Mouse (Mus musculus) layer of hippocampus, adult 6 months (tissue): ENCODE data around the gene Rps2. TPM values are rescaled to one million over a fixed set of nuclear protein-coding genes. Genes with fewer than 3 reads are reported as not detected.

Source experiments
- long read RNA-seq, 2 experiments: library from polyadenylated mRNA; unstranded; transcript quantifications; one replicate each; pipeline ENCODE4 v2.0.0; 2019 to 2020
- polyA plus RNA-seq: library from polyadenylated mRNA; unstranded; fragments of <200 nt; fragmentation: Nextera tagmentation; gene quantifications from 2 replicates; pipeline ENCODE4 v1.2.3, GENCODE M21; 2021

The Rps2 gene
- polyA plus RNA-seq: 1,412 and 1,765 TPM in 2 replicates
- long read RNA-seq, experiment 1, transcript Rps2-201 (5 exons, 1,094 nt): minor isoform, 279 of 1,316 reads
- long read RNA-seq, experiment 1, transcript Rps2-208 (6 exons, 998 nt): major isoform, 1,014 of 1,316 reads
- long read RNA-seq, experiment 1, transcript Rps2-203 (3 exons, 637 nt): minor isoform, 5 of 1,316 reads
- long read RNA-seq, experiment 1, partial matches to known transcripts: 10 of 1,316 reads
- long read RNA-seq, experiment 1, other reads (novel, unspliced or antisense): 8 of 1,316 reads
- long read RNA-seq, experiment 2, transcript Rps2-208 (6 exons, 998 nt): major isoform, 215 of 257 reads
- long read RNA-seq, experiment 2, transcript Rps2-201 (5 exons, 1,094 nt): minor isoform, 31 of 257 reads
- long read RNA-seq, experiment 2, partial matches to known transcripts: 4 of 257 reads
- long read RNA-seq, experiment 2, other reads (novel, unspliced or antisense): 7 of 257 reads

GRCm38 (mm10) chr17:24717943-24718342 lies at the start of gene Rps2, which contains the start of gene Rnf151:
Rps2 (plus strand) TSS chr17:24718116.
Rnf151 (minus strand) TSS chr17:24718063.

GRCm38 (mm10) chr17:24669545-24670245 lies 48.2 kb upstream of the Rps2 start, which contains the start of gene Zfp598:
Zfp598 (plus strand) TSS chr17:24669687.

DNA sequence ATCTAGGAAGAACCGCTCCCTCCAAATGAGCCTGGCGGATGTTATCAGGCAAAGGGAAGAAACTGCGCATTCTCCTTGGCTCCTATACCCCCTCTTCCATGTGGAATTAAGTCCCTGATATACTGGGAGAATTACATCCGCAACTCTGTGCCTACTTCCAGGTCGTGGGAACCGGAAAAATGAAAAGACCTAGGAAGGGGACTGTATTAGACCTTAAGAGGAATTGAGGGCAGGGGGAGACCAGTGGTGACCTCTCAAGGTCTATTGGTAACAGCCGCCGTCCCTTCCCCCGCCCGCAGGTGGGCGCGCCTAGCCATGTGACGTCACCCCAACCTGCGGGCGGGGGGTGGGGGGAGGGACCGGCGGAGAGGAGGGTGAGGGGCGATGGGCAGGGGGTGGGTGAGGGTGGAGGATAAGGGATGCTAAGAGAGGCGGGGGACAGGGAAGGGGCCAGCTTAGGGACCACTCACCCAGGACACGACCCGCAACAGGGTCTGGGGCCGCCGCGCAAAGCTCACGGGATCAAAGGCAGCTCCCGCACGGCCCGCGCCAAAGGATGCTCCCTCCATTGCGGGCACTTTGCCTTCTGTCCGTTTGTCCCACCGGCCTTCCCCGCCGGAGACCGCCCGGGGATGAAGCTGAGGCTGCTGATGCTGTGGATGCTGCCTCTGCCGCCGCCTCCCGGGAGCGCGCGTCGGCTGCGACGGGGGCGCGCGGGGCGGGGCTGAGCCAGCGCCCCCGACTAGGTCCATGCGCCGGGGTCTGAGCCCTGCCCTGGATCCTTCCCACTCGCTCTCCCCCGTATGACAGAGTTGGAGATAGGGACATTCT lies 28.4 kb upstream of the Rps2 start, which contains the start of gene Syngr3:
TSS of gene Syngr3 (minus strand) at position 705 of the 831 bp plus-strand sequence.

GRCm38 (mm10) chr17:24696011-24696697 lies 21.8 kb upstream of the Rps2 start, which contains the start of the genes Gfer and Noxo1:
Gfer (minus strand) TSS chr17:24696156.
Noxo1 (plus strand) TSS chr17:24696234.

DNA sequence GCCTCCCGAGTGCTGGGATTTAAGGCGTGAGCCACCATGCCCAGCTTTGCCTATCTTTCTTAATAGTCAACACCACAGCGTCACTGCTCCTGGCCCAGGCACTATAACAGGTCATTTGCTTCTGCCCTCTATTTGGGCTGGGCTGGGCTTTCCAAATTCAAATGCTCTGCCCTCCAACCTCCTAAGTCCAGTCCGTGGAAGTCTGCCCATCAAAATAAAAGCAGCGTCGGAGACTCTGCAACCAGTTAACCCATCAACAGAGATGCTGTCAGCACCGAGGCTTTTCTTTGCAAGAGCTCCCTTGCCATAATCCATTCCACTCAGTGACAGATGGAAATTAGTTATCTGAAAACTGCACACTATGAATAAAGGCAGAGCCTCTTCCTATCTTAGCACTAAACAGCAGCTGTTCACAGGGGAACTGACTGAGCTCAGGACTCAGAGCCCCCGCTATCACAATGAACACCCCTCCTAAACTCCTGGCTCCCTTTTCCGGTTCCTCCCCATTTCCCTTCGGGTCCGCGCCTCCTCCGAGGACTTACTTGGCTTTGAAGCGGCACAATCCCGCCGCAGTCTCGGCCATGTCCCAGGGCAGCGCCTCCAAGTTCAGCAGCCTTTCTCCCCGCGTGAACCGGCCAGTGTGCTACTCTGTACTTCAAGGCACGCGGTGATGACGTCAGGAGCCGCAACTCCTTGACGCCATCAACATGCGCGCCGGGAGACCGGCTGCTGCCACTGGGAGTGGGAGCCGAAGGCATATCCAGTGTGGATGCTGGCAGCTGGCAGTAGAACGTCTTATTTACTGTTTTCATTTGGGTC lies 10.7 kb upstream of the Rps2 start, which contains the start of gene Tbl3:
TSS of gene Tbl3 (minus strand) at position 679 of the 819 bp plus-strand sequence.

DNA sequence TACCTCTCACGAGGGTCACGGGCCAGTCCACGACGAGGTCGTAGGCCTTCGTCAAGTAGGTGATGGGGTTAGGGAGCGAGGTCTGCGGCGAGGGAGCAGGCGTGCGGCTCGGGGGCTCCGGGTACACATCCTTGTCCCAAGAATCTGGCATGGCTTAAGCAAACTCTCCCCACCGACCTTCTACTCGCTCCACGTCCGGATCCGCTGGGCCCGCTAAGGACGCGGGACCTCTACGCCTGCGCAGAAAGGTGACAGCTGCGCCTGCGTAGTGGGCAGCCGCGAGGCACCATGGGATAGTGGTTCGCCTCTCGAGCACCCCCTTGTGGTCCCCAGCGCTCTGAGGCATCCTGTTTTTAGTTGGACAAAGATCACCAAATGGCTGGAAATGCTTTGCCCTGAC lies 6.3 kb downstream of the Rps2 start, which contains the start of gene Ndufb10:
TSS of gene Ndufb10 (minus strand) at position 295 of the 400 bp plus-strand sequence.

DNA sequence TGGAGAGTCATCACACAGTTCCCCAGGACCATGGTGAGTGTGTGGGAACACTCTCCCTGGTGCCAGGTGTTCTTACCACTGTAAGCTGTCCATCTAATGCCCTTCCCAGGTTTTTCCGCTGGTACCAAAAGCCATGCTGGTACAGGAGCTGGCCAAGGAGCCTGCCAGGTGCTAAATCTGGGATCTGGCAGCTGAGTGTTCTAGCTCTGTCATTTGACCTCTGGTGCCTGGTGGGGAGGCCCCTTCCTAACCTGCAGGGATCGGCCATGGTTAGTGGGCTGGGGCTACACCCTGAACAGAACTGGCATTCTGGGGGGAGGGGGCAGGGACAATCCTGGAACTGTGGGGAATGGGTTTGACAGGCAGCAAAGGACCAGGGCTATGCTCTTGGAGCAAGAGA lies 9.7 kb downstream of the Rps2 start, which contains the start of gene Rpl3l:
TSS of gene Rpl3l (plus strand) at position 203 of the 400 bp plus-strand sequence.

GRCm38 (mm10) chr17:24736330-24737051 lies 18.6 kb downstream of the Rps2 start, which contains the start of gene Msrb1:
Msrb1 (plus strand) TSS chr17:24736642.

DNA sequence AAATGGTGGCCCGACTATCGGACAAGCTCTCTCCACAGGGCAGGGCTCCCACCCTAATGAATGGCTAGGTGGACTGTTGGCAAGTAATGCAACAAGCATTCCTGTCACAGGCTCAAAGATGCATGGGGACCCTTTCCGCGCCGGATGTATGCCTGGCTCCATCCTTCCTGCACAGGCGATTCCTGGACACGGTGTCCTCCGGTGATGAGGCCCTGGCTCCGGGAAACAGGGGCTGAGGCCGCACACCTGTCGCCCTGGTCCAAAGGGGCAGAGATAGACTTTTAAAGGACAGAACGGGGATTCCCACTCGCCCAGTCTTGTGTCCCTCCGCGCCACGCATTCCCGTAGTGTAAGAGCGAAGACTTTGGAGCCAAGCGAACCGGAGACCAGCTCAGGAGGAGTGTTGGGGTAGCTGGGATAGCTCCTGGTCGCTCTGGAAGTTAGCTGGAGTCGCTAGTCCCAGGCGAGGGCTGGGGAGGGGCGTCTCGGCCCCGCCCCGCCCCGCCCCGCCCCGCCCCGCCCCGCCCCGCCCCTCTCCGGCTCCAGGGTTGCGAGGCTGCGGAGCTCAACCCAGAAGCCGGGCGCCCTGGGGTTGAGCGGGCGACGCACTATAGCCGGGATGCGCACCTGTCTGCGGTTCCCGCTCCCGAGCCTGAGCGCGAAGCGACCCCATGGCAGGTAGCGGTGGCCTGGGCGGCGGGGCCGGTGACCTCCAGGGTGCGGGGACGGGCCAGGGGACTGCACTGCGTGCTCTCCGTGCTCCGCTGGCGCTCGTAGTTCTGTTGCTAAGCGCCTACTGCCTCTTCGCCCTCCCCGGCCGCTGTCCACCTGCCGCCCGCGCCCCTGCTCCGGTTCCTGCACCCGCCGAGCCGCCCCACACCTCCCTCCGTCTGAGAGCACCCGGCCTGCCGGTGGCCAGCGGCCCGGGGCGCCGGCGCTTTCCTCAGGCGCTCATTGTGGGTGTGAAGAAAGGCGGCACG lies 34.8 kb downstream of the Rps2 start, which contains the start of gene Hs3st6:
TSS of gene Hs3st6 (plus strand) at position 574 of the 980 bp plus-strand sequence.

Other genes starting within 250 kb of the Rps2 start
- 12.4 and 12.9 TPM in 2 replicates for gene E4f1, start 247.8 kb upstream of the Rps2 start, polyA plus RNA-seq
- 93.6 and 97.8 TPM in 2 replicates for gene Pgp, start 247.7 kb upstream of the Rps2 start, polyA plus RNA-seq
- 1.6 and 1.7 TPM in 2 replicates for gene Bricd5, start 244.2 kb upstream of the Rps2 start, polyA plus RNA-seq
- 15.9 and 16.3 TPM in 2 replicates for gene Mlst8, start 239.0 kb upstream of the Rps2 start, polyA plus RNA-seq
- gene Caskin1, start 229.5 kb upstream of the Rps2 start, polyA plus RNA-seq: 10.2 and 11.0 TPM in 2 replicates
- 17.9 and 20.8 TPM in 2 replicates for gene Traf7, start 190.2 kb upstream of the Rps2 start, polyA plus RNA-seq
- gene Rab26, start 183.9 kb upstream of the Rps2 start, polyA plus RNA-seq: 52.7 and 57.7 TPM in 2 replicates
- gene Pkd1, start 168.3 kb upstream of the Rps2 start, polyA plus RNA-seq: 8.1 and 9.0 TPM in 2 replicates
- gene Tsc2, start 85.5 kb upstream of the Rps2 start, polyA plus RNA-seq: 85.0 and 101 TPM in 2 replicates
- gene Nthl1, start 85.4 kb upstream of the Rps2 start, polyA plus RNA-seq: 6.2 and 6.5 TPM in 2 replicates
- 41.7 and 49.7 TPM in 2 replicates for gene Slc9a3r2, start 67.8 kb upstream of the Rps2 start, polyA plus RNA-seq
- gene Npw, start 59.7 kb upstream of the Rps2 start, polyA plus RNA-seq: 1.2 TPM in 2 replicates
- 0.99 and 1.2 TPM in 2 replicates for gene Zfp598, start 48.4 kb upstream of the Rps2 start, polyA plus RNA-seq
- gene Syngr3, start 28.2 kb upstream of the Rps2 start, polyA plus RNA-seq: 304 and 365 TPM in 2 replicates
- gene Gfer, start 22.0 kb upstream of the Rps2 start, polyA plus RNA-seq: 30.7 and 34.3 TPM in 2 replicates
- 0.87 and 0.93 TPM in 2 replicates for gene Noxo1, start 21.9 kb upstream of the Rps2 start, polyA plus RNA-seq
- gene Tbl3, start 10.5 kb upstream of the Rps2 start, polyA plus RNA-seq: 23.2 and 24.5 TPM in 2 replicates
- not detected in 2 replicates for gene Rnf151, start 53 bp upstream of the Rps2 start, polyA plus RNA-seq
- gene Ndufb10, start 6.4 kb downstream of the Rps2 start, polyA plus RNA-seq: 1,096 and 1,134 TPM in 2 replicates
- gene Rpl3l, start 9.7 kb downstream of the Rps2 start, polyA plus RNA-seq: 0.50 TPM in 1 of 2 replicates, not detected in the other
- gene Msrb1, start 18.5 kb downstream of the Rps2 start, polyA plus RNA-seq: 9.1 and 9.3 TPM in 2 replicates
- gene Hs3st6, start 34.9 kb downstream of the Rps2 start, polyA plus RNA-seq: 0.54 and 0.67 TPM in 2 replicates
- gene Meiob, start 86.2 kb downstream of the Rps2 start, polyA plus RNA-seq: not detected in 2 replicates
- gene Hagh, start 122.0 kb downstream of the Rps2 start, polyA plus RNA-seq: 305 and 325 TPM in 2 replicates
- 25.1 and 25.5 TPM in 2 replicates for gene Fahd1, start 132.2 kb downstream of the Rps2 start, polyA plus RNA-seq
- gene Igfals, start 147.9 kb downstream of the Rps2 start, polyA plus RNA-seq: 0.20 TPM in 1 of 2 replicates, not detected in the other
- 54.0 and 61.7 TPM in 2 replicates for gene Nubp2, start 168.2 kb downstream of the Rps2 start, polyA plus RNA-seq
- 82.3 and 84.0 TPM in 2 replicates for gene Spsb3, start 168.5 kb downstream of the Rps2 start, polyA plus RNA-seq
- 15.7 and 16.4 TPM in 2 replicates for gene Eme2, start 177.0 kb downstream of the Rps2 start, polyA plus RNA-seq
- 173 and 187 TPM in 2 replicates for gene Mrps34, start 177.0 kb downstream of the Rps2 start, polyA plus RNA-seq
- 121 and 122 TPM in 2 replicates for gene Nme3, start 178.4 kb downstream of the Rps2 start, polyA plus RNA-seq
- gene Mapk8ip3, start 218.9 kb downstream of the Rps2 start, polyA plus RNA-seq: 52.4 and 55.8 TPM in 2 replicates
- 4.7 and 5.9 TPM in 2 replicates for gene Jpt2, start 242.6 kb downstream of the Rps2 start, polyA plus RNA-seq